Mouse (Mus musculus) liver, embryonic 14.5 days (tissue): ENCODE measurements around the gene Pde4a. TPM values are rescaled to one million over a fixed set of nuclear protein-coding genes. Genes with fewer than 3 reads are reported as not detected.

Source experiments
- ATAC-seq: fragments of 200-750 bp; cut with Nextera tagmentation; 2 replicates; pipeline ENCODE4 v1.8.0; 2017; ENCODE audit warnings: moderate number of reproducible peaks, mild to moderate bottlenecking, moderate library complexity; ENCODE audit not compliant: insufficient read depth
- DNase-seq, 3 experiments: peaks; one replicate each; pipeline ENCODE4 v3.0.0-alpha.2; 2012 to 2013; ENCODE audit warnings: low read depth in 3 of 3, low spot score in 3 of 3
- H3K27ac ChIP-seq: fragments of 300-500 bp; sonication (generic); 2 replicates; pipeline ENCODE4 v1.5.1; 2014; ENCODE audit warnings: moderate library complexity, mild to moderate bottlenecking, control low read depth, inconsistent platforms
- H3K27me3 ChIP-seq: fragments of 300-500 bp; sonication (generic); 2 replicates; pipeline ENCODE4 v1.6.1; 2014; ENCODE audit warnings: mild to moderate bottlenecking, low read length, moderate library complexity; ENCODE audit not compliant: control insufficient read depth, insufficient read depth
- H3K36me3 ChIP-seq: fragments of 300-500 bp; sonication (generic); replicated peaks from 2 replicates; pipeline ENCODE4 v1.6.1; 2014; ENCODE audit warnings: low read depth; ENCODE audit not compliant: control insufficient read depth, insufficient read depth
- H3K4me1 ChIP-seq, 2 experiments: fragments of 200-500 bp in 1 of 2; fragments of 300-500 bp in 1 of 2; sonication (generic) in 1 of 2; replicated peaks; 2 replicates each; pipeline ENCODE4 v1.6.1; 2012 to 2014; ENCODE audit warnings: antibody characterized with exemption in 1 of 2, inconsistent platforms in 1 of 2, low read length in 1 of 2; ENCODE audit not compliant: control insufficient read depth in 2 of 2, insufficient read depth in 2 of 2
- H3K4me2 ChIP-seq: fragments of 300-500 bp; sonication (generic); 2 replicates; pipeline ENCODE4 v1.6.1; 2014; ENCODE audit warnings: low read depth, mild to moderate bottlenecking, control low read depth, moderate library complexity
- H3K4me3 ChIP-seq, 2 experiments: fragments of 200-500 bp in 1 of 2; fragments of 300-500 bp in 1 of 2; sonication (generic) in 1 of 2; 2 replicates each; pipeline ENCODE4 v1.5.1; 2012 to 2014; ENCODE audit warnings: low read depth in 2 of 2, low read length in 2 of 2, mild to moderate bottlenecking in 2 of 2, control low read depth in 1 of 2, inconsistent platforms in 1 of 2, moderate library complexity in 1 of 2; ENCODE audit not compliant: insufficient read depth in 1 of 2
- H3K9ac ChIP-seq: fragments of 300-500 bp; sonication (generic); replicated peaks from 2 replicates; pipeline ENCODE4 v1.6.1; 2014; ENCODE audit warnings: mild to moderate bottlenecking, control low read depth, moderate library complexity
- H3K9me3 ChIP-seq: fragments of 300-500 bp; sonication (generic); 2 replicates; pipeline ENCODE4 v1.6.1; 2016; ENCODE audit warnings: low read length, mixed read lengths; ENCODE audit not compliant: control insufficient read depth
- CTCF ChIP-seq: IDR thresholded peaks from 2 replicates; pipeline ENCODE4 v1.5.1; 2016; ENCODE audit warnings: antibody characterized with exemption, low read depth, control low read depth
- EP300 ChIP-seq: IDR thresholded peaks from 2 replicates; pipeline ENCODE4 v1.6.1; 2016; ENCODE audit warnings: antibody characterized with exemption, low read depth
- WGBS: fragments of 180-500 bp; shearing (Covaris S2); extraction: QIAGEN DNeasy Blood & Tissue Kit; methylation state at CpG from one replicate; pipeline ENCODE4 v1.1.7; 2014; ENCODE audit not compliant: insufficient replicate concordance; 5-methylcytosine and 5-hydroxymethylcytosine counted together
- polyA plus RNA-seq, 2 experiments: library from polyadenylated mRNA; depleted of rRNA in 1 of 2; stranded (reverse) in 1 of 2; unstranded in 1 of 2; fragments of >200 nt; fragmentation: Nextera tagmentation in 1 of 2; extraction: Ambion mirVana in 1 of 2; gene quantifications; 2 replicates each; pipeline versions ENCODE4 v1.2.1 to v1.2.3; 2012 to 2014

Pde4a gene
- polyA plus RNA-seq, 2 experiments: 1.1 to 1.3 TPM

- no peaks in the 10 kb centered on the region for H3K36me3 ChIP-seq
- H3K4me2 ChIP-seq: peak overlapping the region; percentile 77
- H3K9me3 ChIP-seq: no peaks in the 10 kb centered on the region
- TF ChIP-seq CTCF (no peak), EP300 (no peak)
- no peak for DNase-seq
- H3K27me3 ChIP-seq: no peaks in the 10 kb centered on the region
- H3K9ac ChIP-seq: no peak overlapping the region
- no peak for ATAC-seq
- peaks cover 3 to 15% of the 10 kb centered on the region in 2 experiments for H3K4me1 ChIP-seq
- H3K27ac ChIP-seq: no peak overlapping the region
- WGBS: 43% methylated on average over 2 of the region's 2 CpGs
- no peak overlapping the region for H3K4me3 ChIP-seq
Measured at GRCm38 (mm10) chr9:21184733-21185132, 19.2 kb downstream of the Pde4a start.

- H3K4me3 ChIP-seq: no peak overlapping the region
- no peak overlapping the region for H3K9ac ChIP-seq
- DNase-seq (no peak), ATAC-seq (no peak)
- peaks cover 3 to 15% of the 10 kb centered on the region in 2 experiments for H3K4me1 ChIP-seq
- H3K27ac ChIP-seq: no peak overlapping the region
- 79% methylated on average over 5 of the region's 5 CpGs for WGBS
- no peaks in the 10 kb centered on the region for H3K36me3 ChIP-seq
- H3K9me3 ChIP-seq: no peaks in the 10 kb centered on the region
- H3K4me2 ChIP-seq: no peak overlapping the region
- no peaks in the 10 kb centered on the region for H3K27me3 ChIP-seq
- no peak for TF ChIP-seq CTCF
- no peak for TF ChIP-seq EP300
Measured at GRCm38 (mm10) chr9:21185436-21185835, 19.9 kb downstream of the Pde4a start.

- Histone ChIP-seq H3K27me3 (no peaks in the 10 kb centered on the region), H3K4me1 (no peaks in the 10 kb centered on the region), H3K9ac (no peak overlapping the region), H3K4me3 (no peak overlapping the region), H3K36me3 (no peaks in the 10 kb centered on the region), H3K9me3 (no peaks in the 10 kb centered on the region), H3K27ac (no peak overlapping the region), H3K4me2 (no peak overlapping the region)
- no peak for ATAC-seq
- DNase-seq: no peak
- WGBS: 36% methylated on average over 7 of the region's 7 CpGs
- TF ChIP-seq CTCF (peak; percentile 30), EP300 (no peak)
Measured at GRCm38 (mm10) chr9:21189905-21190304, 24.4 kb downstream of the Pde4a start.

- ATAC-seq (no peak), DNase-seq (no peak)
- no peak overlapping the region for H3K4me2 ChIP-seq
- no peaks in the 10 kb centered on the region for H3K36me3 ChIP-seq
- H3K4me1 ChIP-seq: no peaks in the 10 kb centered on the region
- no peak for TF ChIP-seq CTCF
- no peak for TF ChIP-seq EP300
- no peak overlapping the region for H3K4me3 ChIP-seq
- H3K9me3 ChIP-seq: no peaks in the 10 kb centered on the region
- no peak overlapping the region for H3K27ac ChIP-seq
- WGBS: 65% methylated on average over 3 of the region's 3 CpGs
- H3K9ac ChIP-seq: no peak overlapping the region
- H3K27me3 ChIP-seq: no peaks in the 10 kb centered on the region
Measured at GRCm38 (mm10) chr9:21190670-21191069, 25.2 kb downstream of the Pde4a start.

- H3K9me3 ChIP-seq: no peaks in the 10 kb centered on the region
- DNase-seq (no peak), ATAC-seq (no peak)
- WGBS: 61% methylated on average over 3 of the region's 3 CpGs
- no peaks in the 10 kb centered on the region for H3K27me3 ChIP-seq
- H3K27ac ChIP-seq: no peak overlapping the region
- no peak overlapping the region for H3K9ac ChIP-seq
- no peaks in the 10 kb centered on the region for H3K36me3 ChIP-seq
- H3K4me2 ChIP-seq: no peak overlapping the region
- no peak overlapping the region for H3K4me3 ChIP-seq
- TF ChIP-seq EP300 (no peak), CTCF (no peak)
- no peaks in the 10 kb centered on the region for H3K4me1 ChIP-seq
Measured at GRCm38 (mm10) chr9:21193786-21194185, 28.3 kb downstream of the Pde4a start.
